Mouse (Mus musculus) heart, embryonic 14.5 days (tissue): Measurements from ENCODE around the gene Specc1. TPM values are rescaled to one million over a fixed set of nuclear protein-coding genes. Genes with fewer than 3 reads are reported as not detected.

Experiments
- ATAC-seq: fragments of 200-750 bp; cut with Nextera tagmentation; 2 replicates; pipeline ENCODE4 v1.8.0; 2017; ENCODE audit warnings: low read depth, moderate TSS enrichment; ENCODE audit not compliant: insufficient number of reproducible peaks, insufficient read depth, low FRiP score
- H3K27ac ChIP-seq, 2 experiments: fragments of 200-500 bp in 1 of 2; fragments of 300-500 bp in 1 of 2; sonication (generic) in 1 of 2; replicated peaks in 1 of 2; 2 replicates each; pipeline ENCODE4 v1.5.1; 2012 to 2014; ENCODE audit warnings: low read depth in 2 of 2, low read length in 2 of 2, control low read depth in 1 of 2, mild to moderate bottlenecking in 1 of 2, mixed read lengths in 1 of 2; ENCODE audit not compliant: control insufficient read depth in 1 of 2, insufficient read depth in 1 of 2
- H3K27me3 ChIP-seq: fragments of 300-500 bp; sonication (generic); 2 replicates; pipeline ENCODE4 v1.6.1; 2014; ENCODE audit warnings: mild to moderate bottlenecking, low read length, control low read depth; ENCODE audit not compliant: control insufficient read depth, insufficient read depth
- H3K36me3 ChIP-seq: fragments of 300-500 bp; sonication (generic); 2 replicates; pipeline ENCODE4 v1.6.1; 2014; ENCODE audit warnings: mild to moderate bottlenecking, control low read depth, low read length, mixed read lengths; ENCODE audit not compliant: control insufficient read depth, insufficient read depth
- H3K4me1 ChIP-seq, 2 experiments: fragments of 200-500 bp in 1 of 2; fragments of 300-500 bp in 1 of 2; sonication (generic) in 1 of 2; 2 replicates each; pipeline ENCODE4 v1.6.1; 2012 to 2014; ENCODE audit warnings: low read length in 2 of 2, control low read depth in 1 of 2, mixed read lengths in 1 of 2; ENCODE audit not compliant: control insufficient read depth in 2 of 2, insufficient read depth in 2 of 2
- H3K4me2 ChIP-seq: fragments of 300-500 bp; sonication (generic); 2 replicates; pipeline ENCODE4 v1.6.1; 2014; ENCODE audit warnings: mild to moderate bottlenecking, low read length
- H3K4me3 ChIP-seq, 2 experiments: fragments of 200-500 bp in 1 of 2; fragments of 300-500 bp in 1 of 2; sonication (generic) in 1 of 2; 2 replicates each; pipeline ENCODE4 v1.5.1; 2012 to 2014; ENCODE audit warnings: low read length in 2 of 2, mild to moderate bottlenecking in 2 of 2, control low read depth in 1 of 2, low read depth in 1 of 2, moderate library complexity in 1 of 2; ENCODE audit not compliant: control insufficient read depth in 1 of 2, insufficient read depth in 1 of 2
- H3K9ac ChIP-seq: fragments of 300-500 bp; sonication (generic); 2 replicates; pipeline ENCODE4 v1.6.1; 2014; ENCODE audit warnings: mild to moderate bottlenecking, low read length
- H3K9me3 ChIP-seq: fragments of 300-500 bp; sonication (generic); 2 replicates; pipeline ENCODE4 v1.6.1; 2016; ENCODE audit warnings: low read length, control low read depth; ENCODE audit not compliant: control insufficient read depth
- WGBS: fragments of 180-500 bp; shearing (Covaris S2); extraction: QIAGEN DNeasy Blood & Tissue Kit; methylation state at CpG from one replicate; pipeline ENCODE4 v1.1.7; 2014; 5-methylcytosine and 5-hydroxymethylcytosine counted together
- polyA plus RNA-seq: library from polyadenylated mRNA; unstranded; fragments of >200 nt; fragmentation: Nextera tagmentation; extraction: Ambion mirVana; gene quantifications from 2 replicates; pipeline ENCODE4 v1.2.1, GENCODE M21; 2014

The Specc1 gene
- polyA plus RNA-seq, result 12.1 and 12.2 TPM in 2 replicates

GRCm38 (mm10) chr11:61956572-61957295 lies at the start of gene Specc1:
Specc1 (plus strand) TSS chr11:61956763.
- Histone ChIP-seq H3K36me3 (no peaks in the 10 kb centered on the region), H3K4me3 (peak within 1 kb of the TSS; percentile 65 to 68), H3K9ac (peak within 1 kb of the TSS; percentile 58), H3K27me3 (peaks cover 23% of the 10 kb centered on the region), H3K27ac (no peak within 1 kb of the TSS), H3K9me3 (no peaks in the 10 kb centered on the region), H3K4me1 (peaks cover 0 to 7% of the 10 kb centered on the region in 2 experiments; a peak in 2 of 4 replicates), H3K4me2 (peak within 1 kb of the TSS; percentile 100)
- 1% methylated on average over 53 of the region's 58 CpGs for WGBS
- ATAC-seq, result peak; percentile 77

- Histone ChIP-seq H3K27ac (no peak overlapping the region), H3K36me3 (peaks cover 89% of the 10 kb centered on the region), H3K9ac (no peak overlapping the region), H3K4me3 (no peak overlapping the region), H3K4me1 (no peaks in the 10 kb centered on the region), H3K4me2 (no peak overlapping the region), H3K27me3 (no peaks in the 10 kb centered on the region), H3K9me3 (no peaks in the 10 kb centered on the region)
- no peak for ATAC-seq
These were observed 48.2 kb upstream of the Specc1 start for GRCm38 (mm10) chr11:61908315-61908714.

GRCm38 (mm10) chr11:61919702-61920101 lies 36.9 kb upstream of the Specc1 start:
- Histone ChIP-seq H3K36me3 (peaks cover 46% of the 10 kb centered on the region), H3K27me3 (no peaks in the 10 kb centered on the region), H3K4me2 (no peak overlapping the region), H3K9me3 (no peaks in the 10 kb centered on the region), H3K9ac (no peak overlapping the region), H3K4me3 (no peak overlapping the region), H3K27ac (no peak overlapping the region), H3K4me1 (peaks cover 2 to 15% of the 10 kb centered on the region in 2 experiments)
- WGBS, result 94% methylated on average over 3 of the region's 3 CpGs
- ATAC-seq, result no peak

- Histone ChIP-seq H3K9ac (no peak overlapping the region), H3K4me1 (peaks cover 2 to 19% of the 10 kb centered on the region in 2 experiments), H3K4me2 (no peak overlapping the region), H3K4me3 (no peak overlapping the region), H3K27ac (no peak overlapping the region), H3K36me3 (peaks cover 26% of the 10 kb centered on the region), H3K27me3 (no peaks in the 10 kb centered on the region), H3K9me3 (no peaks in the 10 kb centered on the region)
- ATAC-seq, result no peak
- WGBS, result 23% methylated on average over 1 of the region's 1 CpGs
These were observed 33.3 kb upstream of the Specc1 start for GRCm38 (mm10) chr11:61923309-61923708.

- H3K27ac ChIP-seq, result peak overlapping the region; percentile 88 to 99
- peak overlapping the region; percentile 78 for H3K4me2 ChIP-seq
- 3% methylated on average over 45 of the region's 47 CpGs for WGBS
- H3K9ac ChIP-seq, result peak overlapping the region; percentile 96
- peaks cover 4 to 22% of the 10 kb centered on the region in 2 experiments for H3K4me1 ChIP-seq
- H3K4me3 ChIP-seq, result peak overlapping the region; percentile 97 to 98
- H3K27me3 ChIP-seq, result no peaks in the 10 kb centered on the region
- H3K36me3 ChIP-seq, result 0 out of 2 replicates have a peak, but pooled peaks cover 3% of the 10 kb centered on the region
- no peaks in the 10 kb centered on the region for H3K9me3 ChIP-seq
- ATAC-seq, result peak; percentile 51
These were observed 27.1 kb upstream of the Specc1 start for GRCm38 (mm10) chr11:61929323-61930097.

GRCm38 (mm10) chr11:61930098-61930517 lies 26.5 kb upstream of the Specc1 start, which contains the start of gene Akap10:
Akap10 (minus strand) TSS chr11:61930252.
- H3K9me3 ChIP-seq, result no peaks in the 10 kb centered on the region
- peak within 1 kb of the TSS; percentile 87 for H3K4me2 ChIP-seq
- H3K4me1 ChIP-seq, result peaks cover 4 to 21% of the 10 kb centered on the region in 2 experiments
- H3K27ac ChIP-seq, result peak within 1 kb of the TSS; percentile 99
- H3K36me3 ChIP-seq, result 0 out of 2 replicates have a peak, but pooled peaks cover 3% of the 10 kb centered on the region
- H3K9ac ChIP-seq, result peak within 1 kb of the TSS; percentile 96
- peak within 1 kb of the TSS; percentile 97 to 98 for H3K4me3 ChIP-seq
- ATAC-seq, result peak; percentile 96
- under 1% methylated on average over 42 of the region's 43 CpGs for WGBS
- no peaks in the 10 kb centered on the region for H3K27me3 ChIP-seq

GRCm38 (mm10) chr11:61930640-61931586 lies 25.6 kb upstream of the Specc1 start:
- peak overlapping the region; percentile 87 for H3K4me2 ChIP-seq
- peak overlapping the region; percentile 97 to 98 for H3K4me3 ChIP-seq
- H3K27me3 ChIP-seq, result no peaks in the 10 kb centered on the region
- no peaks in the 10 kb centered on the region for H3K9me3 ChIP-seq
- 0 out of 2 replicates have a peak, but pooled peaks cover 3% of the 10 kb centered on the region for H3K36me3 ChIP-seq
- H3K9ac ChIP-seq, result peak overlapping the region; percentile 96
- H3K27ac ChIP-seq, result peak overlapping the region; percentile 99
- 18% methylated on average over 11 of the region's 11 CpGs for WGBS
- H3K4me1 ChIP-seq, result peaks cover 4 to 21% of the 10 kb centered on the region in 2 experiments
- ATAC-seq, result peak; percentile 0; the same call in 1 of the 2 replicates
